Mouse (Mus musculus) small intestine, adult 2 months (tissue): ENCODE results near the gene Mapkapk3. TPM values are rescaled to one million over a fixed set of nuclear protein-coding genes. Genes with fewer than 3 reads are reported as not detected.
A peak's percentile ranks its signal among the peaks of the same experiment; 100 is the strongest.
"Not testable (repeated sequence)": the region's sequence is repeated elsewhere in the genome, so short reads cannot be mapped to it uniquely, and the experiment has no call there.

Source experiments
- H3K27ac ChIP-seq: fragments of 200-500 bp; 2 replicates; pipeline ENCODE4 v1.5.1; 2012; ENCODE audit warnings: low read depth, low read length, control low read depth, inconsistent platforms; ENCODE audit not compliant: insufficient read depth
- H3K27me3 ChIP-seq: fragments of 200-500 bp; 2 replicates; pipeline ENCODE4 v1.6.1; 2012; ENCODE audit warnings: mild to moderate bottlenecking, moderate library complexity, low read length, inconsistent platforms; ENCODE audit not compliant: control insufficient read depth, insufficient read depth
- H3K36me3 ChIP-seq: fragments of 200-500 bp; 2 replicates; pipeline ENCODE4 v1.6.1; 2012; ENCODE audit warnings: mild to moderate bottlenecking, low read length, control low read depth, inconsistent platforms; ENCODE audit not compliant: control insufficient read depth, insufficient read depth
- H3K4me1 ChIP-seq: fragments of 200-500 bp; 2 replicates; pipeline ENCODE4 v1.6.1; 2012; ENCODE audit warnings: low read length, inconsistent platforms, mixed read lengths; ENCODE audit not compliant: control insufficient read depth, insufficient read depth, insufficient read length
- H3K4me3 ChIP-seq: fragments of 200-500 bp; 2 replicates; pipeline ENCODE4 v1.5.1; 2012; ENCODE audit warnings: low read depth, mild to moderate bottlenecking, control low read depth, inconsistent platforms, low read length, moderate library complexity
- CTCF ChIP-seq: fragments of 200-500 bp; IDR thresholded peaks from 2 replicates; pipeline ENCODE4 v1.5.1; 2012; ENCODE audit warnings: low read depth, mild to moderate bottlenecking, control low read depth, inconsistent platforms, low read length, moderate library complexity, mixed read lengths; ENCODE audit not compliant: insufficient replicate concordance, insufficient read length; ENCODE audit errors: extremely low read depth
- POLR2A ChIP-seq: fragments of 200-500 bp; IDR thresholded peaks from 2 replicates; pipeline ENCODE4 v1.6.1; 2012; ENCODE audit warnings: low read depth, mild to moderate bottlenecking, control low read depth, inconsistent platforms, low read length, moderate library complexity
- WGBS: fragments of 180-500 bp; shearing (Covaris S2); methylation state at CpG from one replicate; pipeline ENCODE4 v1.1.7; 2018; 5-methylcytosine and 5-hydroxymethylcytosine counted together
- polyA plus RNA-seq: library from polyadenylated mRNA; depleted of rRNA; stranded (reverse); fragments of >200 nt; gene quantifications from 2 replicates; pipeline ENCODE4 v1.2.3, GENCODE M21; 2012

The Mapkapk3 gene
- polyA plus RNA-seq, 1 experiment: 25.7 TPM

DNA sequence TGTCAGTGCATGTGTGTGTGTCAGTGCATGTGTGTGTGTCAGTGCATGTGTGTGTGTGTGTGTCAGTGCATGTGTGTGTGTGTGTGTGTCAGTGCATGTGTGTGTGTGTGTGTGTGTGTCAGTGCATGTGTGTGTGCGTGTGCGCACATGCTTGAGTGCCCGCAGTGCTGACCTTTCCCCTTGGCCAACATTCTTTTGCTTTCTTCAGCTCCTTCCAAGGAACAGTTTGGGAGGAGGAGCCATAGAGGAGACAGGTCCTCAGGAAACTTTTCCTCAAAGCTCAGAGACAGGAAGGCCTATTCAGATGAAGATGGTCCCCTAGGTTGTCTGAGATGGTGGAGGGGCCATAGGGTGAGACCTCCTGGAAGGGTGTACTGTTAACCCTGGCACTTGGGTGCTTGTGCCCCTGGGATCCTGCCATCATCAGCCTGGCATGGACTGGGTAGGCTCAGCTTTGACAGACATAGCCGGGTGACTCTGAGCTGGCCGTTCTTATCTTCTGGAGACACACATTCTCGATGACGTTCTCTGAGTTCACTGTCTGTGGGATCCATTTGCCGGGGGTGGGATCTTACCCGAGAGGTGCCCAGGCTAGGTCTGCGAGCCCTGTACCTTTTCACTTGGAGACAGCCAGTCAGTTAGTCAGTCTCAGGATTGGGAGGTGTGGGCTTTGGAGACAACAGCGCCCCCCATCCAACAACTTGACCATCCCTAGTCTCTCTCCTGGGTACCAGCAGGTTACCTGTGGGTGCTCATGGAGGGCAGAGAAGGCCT lies 17.6 kb upstream of the Mapkapk3 start:
- H3K4me1 ChIP-seq: peaks cover 39% of the 10 kb centered on the region
- 31% methylated on average over 11 of the region's 11 CpGs for WGBS
- H3K27ac ChIP-seq: peak overlapping the region; percentile 6; the same call in 1 of the 2 replicates
- no peak overlapping the region for H3K4me3 ChIP-seq
- peaks cover under 1% of the 10 kb centered on the region; the same call in 1 of the 2 replicates for H3K36me3 ChIP-seq
- TF ChIP-seq CTCF (no peak), POLR2A (no peak)
- H3K27me3 ChIP-seq: no peaks in the 10 kb centered on the region

DNA sequence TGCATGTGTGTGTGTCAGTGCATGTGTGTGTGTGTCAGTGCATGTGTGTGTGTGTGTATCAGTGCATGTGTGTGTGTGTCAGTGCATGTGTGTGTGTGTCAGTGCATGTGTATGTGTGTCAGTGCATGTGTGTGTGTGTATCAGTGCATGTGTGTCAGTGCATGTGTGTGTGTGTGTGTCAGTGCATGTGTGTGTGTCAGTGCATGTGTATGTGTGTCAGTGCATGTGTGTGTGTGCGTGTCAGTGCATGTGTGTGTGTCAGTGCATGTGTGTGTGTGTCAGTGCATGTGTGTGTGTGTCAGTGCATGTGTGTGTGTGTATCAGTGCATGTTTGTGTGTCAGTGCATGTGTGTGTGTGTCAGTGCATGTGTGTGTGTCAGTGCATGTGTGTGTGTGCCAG lies 17.0 kb upstream of the Mapkapk3 start:
- peaks cover 35% of the 10 kb centered on the region for H3K4me1 ChIP-seq
- H3K27me3 ChIP-seq, H3K4me3 ChIP-seq, H3K36me3 ChIP-seq, H3K27ac ChIP-seq: not testable (repeated sequence)
- 91% methylated on average over 1 of the region's 1 CpGs for WGBS

DNA sequence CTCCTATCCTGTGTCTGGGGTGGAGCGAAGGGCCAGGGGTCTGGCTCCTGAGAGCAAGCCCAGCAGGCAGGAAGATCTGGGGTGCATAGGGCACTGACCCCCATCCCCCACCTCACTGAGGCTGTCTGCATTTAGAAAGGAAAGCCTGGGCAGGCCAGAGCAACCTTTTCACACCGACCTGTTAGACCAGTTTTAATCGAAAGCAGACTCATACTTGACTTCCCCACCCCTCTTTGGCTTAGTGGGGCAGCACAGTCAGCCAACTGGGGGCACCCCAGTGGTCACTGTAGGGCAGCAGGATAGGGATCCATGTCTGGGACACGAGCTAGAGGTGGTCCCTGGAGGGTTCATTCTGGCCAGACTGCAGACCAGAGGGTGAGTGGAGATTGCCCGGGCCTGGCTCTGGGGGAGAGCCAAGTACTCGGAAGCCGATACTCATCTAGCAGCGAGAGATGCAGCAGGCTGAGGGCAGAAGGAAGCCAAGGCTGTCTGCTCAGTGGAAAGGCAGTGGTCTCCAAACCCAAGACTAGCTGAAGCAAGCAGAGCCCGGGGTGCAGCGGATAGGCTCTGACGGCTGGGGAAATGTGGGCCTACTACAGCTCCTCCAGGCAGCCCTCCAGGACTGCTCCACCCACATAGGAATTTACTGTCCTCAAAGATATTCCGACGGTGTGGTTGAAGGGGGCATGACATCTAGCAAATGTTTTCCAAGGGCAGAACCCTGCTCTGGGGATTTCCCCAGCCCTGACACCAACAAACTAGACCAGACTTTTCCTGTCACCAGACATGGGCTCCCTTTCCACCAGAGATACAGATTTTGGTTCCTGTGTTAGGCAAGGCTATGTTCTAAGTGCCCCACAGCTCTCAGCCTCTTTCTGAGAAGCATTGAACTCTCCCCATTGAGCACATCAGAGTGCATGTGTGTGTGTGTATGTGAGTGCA lies 16.2 kb upstream of the Mapkapk3 start:
- H3K4me1 ChIP-seq: peaks cover 35% of the 10 kb centered on the region
- WGBS: 27% methylated on average over 13 of the region's 13 CpGs
- no peak overlapping the region for H3K4me3 ChIP-seq
- H3K27ac ChIP-seq: no peak overlapping the region
- no peaks in the 10 kb centered on the region for H3K27me3 ChIP-seq
- peaks cover 14% of the 10 kb centered on the region for H3K36me3 ChIP-seq
- TF ChIP-seq POLR2A (no peak), CTCF (no peak)

DNA sequence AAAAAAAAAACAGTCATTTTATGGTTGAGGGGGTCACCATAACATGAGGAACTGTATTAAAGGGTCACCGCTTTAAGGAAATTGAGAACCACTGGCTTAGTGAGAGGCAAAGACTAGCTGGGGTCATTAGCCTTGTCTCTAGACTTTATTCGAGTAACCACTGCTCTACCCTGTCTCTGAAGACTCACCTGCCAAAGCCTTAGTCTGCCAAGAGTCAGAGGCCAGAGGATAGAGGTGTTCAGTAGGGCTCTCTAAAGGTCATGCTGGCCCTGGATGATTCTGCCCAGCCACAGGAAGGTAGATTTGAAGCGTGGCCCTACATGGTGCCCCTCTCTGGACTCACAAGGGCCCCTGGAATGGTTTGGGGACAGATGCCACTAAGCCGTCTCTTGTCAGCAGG lies 15.3 kb upstream of the Mapkapk3 start:
- no peaks in the 10 kb centered on the region for H3K27me3 ChIP-seq
- H3K4me3 ChIP-seq: no peak overlapping the region
- peaks cover 35% of the 10 kb centered on the region for H3K4me1 ChIP-seq
- WGBS: 82% methylated on average over 4 of the region's 4 CpGs
- TF ChIP-seq POLR2A: no peak
- TF ChIP-seq CTCF: no peak
- peaks cover 22% of the 10 kb centered on the region for H3K36me3 ChIP-seq
- H3K27ac ChIP-seq: no peak overlapping the region

DNA sequence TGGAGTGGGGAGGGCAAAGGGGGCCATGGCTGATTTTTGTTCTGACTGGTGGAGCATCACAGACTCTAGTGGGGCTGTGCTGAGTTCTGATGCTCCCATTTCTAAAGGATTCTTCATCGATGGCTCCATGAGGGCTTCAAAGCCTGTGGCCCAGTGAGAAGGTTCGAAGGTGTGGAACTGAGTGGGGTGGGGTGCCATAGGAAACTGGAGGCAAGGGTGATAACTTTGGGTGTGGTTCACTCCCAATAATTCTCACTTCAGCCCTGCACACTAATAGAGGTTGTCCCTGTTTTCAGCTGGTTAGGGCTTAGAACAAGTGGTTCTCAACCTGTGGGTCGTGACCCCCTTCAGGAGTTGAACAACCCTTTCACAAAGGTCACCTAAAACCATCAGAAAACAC lies 14.7 kb upstream of the Mapkapk3 start:
- H3K36me3 ChIP-seq: peaks cover 24% of the 10 kb centered on the region
- H3K4me3 ChIP-seq: no peak overlapping the region
- TF ChIP-seq CTCF (no peak), POLR2A (no peak)
- WGBS: 61% methylated on average over 3 of the region's 3 CpGs
- H3K27me3 ChIP-seq: no peaks in the 10 kb centered on the region
- H3K27ac ChIP-seq: no peak overlapping the region
- H3K4me1 ChIP-seq: peaks cover 35% of the 10 kb centered on the region

DNA sequence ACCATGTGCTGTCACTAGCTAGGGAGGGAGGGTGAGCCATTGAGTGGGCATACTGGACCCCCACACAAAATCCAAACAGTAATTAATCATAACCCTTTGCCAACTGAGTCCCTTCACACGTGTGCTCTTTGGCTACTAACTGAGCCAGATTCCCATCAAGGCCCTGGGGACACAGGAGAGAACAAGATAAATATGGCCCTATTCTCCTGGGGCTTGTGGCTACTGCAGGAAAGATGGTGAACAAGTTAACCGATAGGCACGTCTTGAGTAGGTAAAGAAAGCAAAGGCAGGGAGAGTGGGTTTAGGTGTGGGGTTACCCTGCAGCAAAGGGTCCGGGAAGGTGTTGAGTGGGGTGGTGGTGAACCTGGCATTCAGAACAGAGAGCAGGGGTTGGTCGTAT lies 14.2 kb upstream of the Mapkapk3 start:
- Histone ChIP-seq H3K27me3 (no peaks in the 10 kb centered on the region), H3K36me3 (peaks cover 24% of the 10 kb centered on the region), H3K4me3 (no peak overlapping the region), H3K4me1 (peaks cover 39% of the 10 kb centered on the region), H3K27ac (no peak overlapping the region)
- TF ChIP-seq POLR2A: no peak
- TF ChIP-seq CTCF: no peak
- 87% methylated on average over 5 of the region's 5 CpGs for WGBS
